Mouse (Mus musculus) heart, embryonic 11.5 days (tissue): Measurements from ENCODE around the gene Syne1. TPM values are rescaled to one million over a fixed set of nuclear protein-coding genes. Genes with fewer than 3 reads are reported as not detected.
A peak's percentile ranks its signal among the peaks of the same experiment; 100 is the strongest.

ENCODE experiments used
- ATAC-seq: fragments of 200-750 bp; cut with Nextera tagmentation; replicated peaks from 2 replicates; pipeline ENCODE4 v1.8.0; 2017; ENCODE audit warnings: moderate library complexity; ENCODE audit not compliant: insufficient number of reproducible peaks, low FRiP score, low TSS enrichment
- H3K27ac ChIP-seq: fragments of 300-500 bp; sonication (generic); 2 replicates; pipeline ENCODE4 v1.5.1; 2014; ENCODE audit warnings: mild to moderate bottlenecking, low read depth, low read length
- H3K27me3 ChIP-seq: fragments of 300-500 bp; sonication (generic); 2 replicates; pipeline ENCODE4 v1.6.1; 2014; ENCODE audit warnings: mild to moderate bottlenecking, low read length, mixed read lengths; ENCODE audit not compliant: control insufficient read depth, insufficient read depth
- H3K36me3 ChIP-seq: fragments of 300-500 bp; sonication (generic); 2 replicates; pipeline ENCODE4 v1.6.1; 2014; ENCODE audit warnings: mild to moderate bottlenecking, low read length, moderate library complexity, mixed read lengths; ENCODE audit not compliant: control insufficient read depth, insufficient read depth
- H3K4me1 ChIP-seq: fragments of 300-500 bp; sonication (generic); 2 replicates; pipeline ENCODE4 v1.6.1; 2014; ENCODE audit warnings: low read length; ENCODE audit not compliant: control insufficient read depth, insufficient read depth
- H3K4me2 ChIP-seq: fragments of 300-500 bp; sonication (generic); 2 replicates; pipeline ENCODE4 v1.6.1; 2014; ENCODE audit warnings: mild to moderate bottlenecking, moderate library complexity
- H3K4me3 ChIP-seq: fragments of 300-500 bp; sonication (generic); 2 replicates; pipeline ENCODE4 v1.5.1; 2014; ENCODE audit warnings: low read depth, low read length
- H3K9ac ChIP-seq: fragments of 300-500 bp; sonication (generic); 2 replicates; pipeline ENCODE4 v1.6.1; 2014; ENCODE audit warnings: mild to moderate bottlenecking, low read depth, low read length, moderate library complexity
- H3K9me3 ChIP-seq: fragments of 300-500 bp; sonication (generic); replicated peaks from 2 replicates; pipeline ENCODE4 v1.6.1; 2016; ENCODE audit warnings: low read length; ENCODE audit not compliant: control insufficient read depth
- WGBS: fragments of 180-500 bp; shearing (Covaris S2); extraction: QIAGEN DNeasy Blood & Tissue Kit; methylation state at CpG from one replicate; pipeline ENCODE4 v1.1.7; 2014; ENCODE audit not compliant: insufficient replicate concordance; 5-methylcytosine and 5-hydroxymethylcytosine counted together
- polyA plus RNA-seq: library from polyadenylated mRNA; unstranded; fragments of >200 nt; fragmentation: Nextera tagmentation; extraction: Ambion mirVana; gene quantifications from 2 replicates; pipeline ENCODE4 v1.2.1, GENCODE M21; 2014

Gene Syne1
- polyA plus RNA-seq, 1 experiment from 2014 or later: 18.2 TPM

GRCm38 (mm10) chr10:5295291-5295891, 255.9 kb downstream of the Syne1 start:
- H3K27ac ChIP-seq: no peak overlapping the region
- H3K9me3 ChIP-seq: no peaks in the 10 kb centered on the region
- H3K36me3 ChIP-seq: no peaks in the 10 kb centered on the region
- H3K4me1 ChIP-seq: no peaks in the 10 kb centered on the region
- no peak for ATAC-seq
- H3K9ac ChIP-seq: no peak overlapping the region
- 37% methylated on average over 7 of the region's 7 CpGs for WGBS
- H3K4me2 ChIP-seq: no peak overlapping the region; the same call in 1 of the 2 replicates
- H3K4me3 ChIP-seq: no peak overlapping the region
- H3K27me3 ChIP-seq: no peaks in the 10 kb centered on the region

GRCm38 (mm10) chr10:5289575-5289909, 261.7 kb downstream of the Syne1 start:
- H3K9me3 ChIP-seq: no peaks in the 10 kb centered on the region
- peak overlapping the region; percentile 30 for H3K4me3 ChIP-seq
- no peaks in the 10 kb centered on the region for H3K27me3 ChIP-seq
- peak overlapping the region; percentile 64 for H3K4me2 ChIP-seq
- peaks cover 5% of the 10 kb centered on the region; the same call in 1 of the 2 replicates for H3K4me1 ChIP-seq
- no peaks in the 10 kb centered on the region for H3K36me3 ChIP-seq
- peak overlapping the region; percentile 72 for H3K9ac ChIP-seq
- WGBS: 56% methylated on average over 5 of the region's 5 CpGs
- H3K27ac ChIP-seq: peak overlapping the region; percentile 87
- ATAC-seq: no peak; the same call in none of the 2 replicates

- H3K4me3 ChIP-seq: peak overlapping the region; percentile 30
Measured at GRCm38 (mm10) chr10:5288716-5289574, 262.3 kb downstream of the Syne1 start.

GRCm38 (mm10) chr10:5288262-5288661, 263.0 kb downstream of the Syne1 start:
- no peaks in the 10 kb centered on the region for H3K27me3 ChIP-seq
- H3K27ac ChIP-seq: peak overlapping the region; percentile 36; the same call in 1 of the 2 replicates
- no peaks in the 10 kb centered on the region for H3K36me3 ChIP-seq
- no peaks in the 10 kb centered on the region for H3K9me3 ChIP-seq
- WGBS: 48% methylated on average over 6 of the region's 6 CpGs
- no peak for ATAC-seq
- peaks cover 5% of the 10 kb centered on the region; the same call in 1 of the 2 replicates for H3K4me1 ChIP-seq
- H3K4me2 ChIP-seq: peak overlapping the region; percentile 64
- H3K9ac ChIP-seq: peak overlapping the region; percentile 34; the same call in 1 of the 2 replicates
- peak overlapping the region; percentile 30 for H3K4me3 ChIP-seq

More at GRCm38 (mm10) chr10:5288716-5289574, 262.3 kb downstream of the Syne1 start:
- Histone ChIP-seq H3K27me3 (no peaks in the 10 kb centered on the region), H3K4me2 (peak overlapping the region; percentile 64), H3K27ac (peak overlapping the region; percentile 87), H3K36me3 (no peaks in the 10 kb centered on the region), H3K9ac (peak overlapping the region; percentile 72), H3K4me1 (peaks cover 5% of the 10 kb centered on the region; the same call in 1 of the 2 replicates), H3K9me3 (no peaks in the 10 kb centered on the region)
- ATAC-seq: peak; percentile 75
- 21% methylated on average over 19 of the region's 19 CpGs for WGBS

GRCm38 (mm10) chr10:5275769-5276168, 275.5 kb downstream of the Syne1 start:
- no peak overlapping the region for H3K4me3 ChIP-seq
- H3K27me3 ChIP-seq: no peaks in the 10 kb centered on the region
- no peak for ATAC-seq
- H3K9me3 ChIP-seq: no peaks in the 10 kb centered on the region
- no peaks in the 10 kb centered on the region for H3K4me1 ChIP-seq
- no peak overlapping the region for H3K9ac ChIP-seq
- H3K36me3 ChIP-seq: no peaks in the 10 kb centered on the region
- WGBS: 74% methylated on average over 5 of the region's 5 CpGs
- H3K4me2 ChIP-seq: no peak overlapping the region
- no peak overlapping the region for H3K27ac ChIP-seq

GRCm38 (mm10) chr10:5270641-5271040, 280.6 kb downstream of the Syne1 start:
- Histone ChIP-seq H3K36me3 (0 out of 2 replicates have a peak, but pooled peaks cover 3% of the 10 kb centered on the region), H3K4me1 (no peaks in the 10 kb centered on the region), H3K27me3 (no peaks in the 10 kb centered on the region), H3K27ac (no peak overlapping the region), H3K9ac (no peak overlapping the region), H3K9me3 (no peaks in the 10 kb centered on the region), H3K4me2 (no peak overlapping the region), H3K4me3 (no peak overlapping the region)
- 77% methylated on average over 2 of the region's 2 CpGs for WGBS
- ATAC-seq: no peak

- no peaks in the 10 kb centered on the region for H3K27me3 ChIP-seq
- no peak overlapping the region for H3K4me3 ChIP-seq
- no peaks in the 10 kb centered on the region for H3K9me3 ChIP-seq
- 65% methylated on average over 10 of the region's 10 CpGs for WGBS
- H3K27ac ChIP-seq: no peak overlapping the region
- H3K4me2 ChIP-seq: no peak overlapping the region
- H3K4me1 ChIP-seq: no peaks in the 10 kb centered on the region
- no peaks in the 10 kb centered on the region for H3K36me3 ChIP-seq
- H3K9ac ChIP-seq: no peak overlapping the region
- no peak for ATAC-seq
Measured at GRCm38 (mm10) chr10:5264418-5264817, 286.9 kb downstream of the Syne1 start.

- H3K4me1 ChIP-seq: no peaks in the 10 kb centered on the region
- H3K9me3 ChIP-seq: peaks cover 4% of the 10 kb centered on the region; the same call in 1 of the 2 replicates
- no peak overlapping the region for H3K9ac ChIP-seq
- 72% methylated on average over 8 of the region's 8 CpGs for WGBS
- no peak overlapping the region for H3K4me3 ChIP-seq
- peaks cover 8% of the 10 kb centered on the region for H3K36me3 ChIP-seq
- H3K27ac ChIP-seq: no peak overlapping the region
- no peak for ATAC-seq
- no peak overlapping the region for H3K4me2 ChIP-seq
- no peaks in the 10 kb centered on the region for H3K27me3 ChIP-seq
Measured at GRCm38 (mm10) chr10:5262636-5263035, 288.6 kb downstream of the Syne1 start.
